Mouse (Mus musculus) sigmoid colon, adult 10 weeks (tissue): ENCODE data around the gene Selenof. TPM values are rescaled to one million over a fixed set of nuclear protein-coding genes. Genes with fewer than 3 reads are reported as not detected.

Experiments used
- polyA plus RNA-seq: library from polyadenylated mRNA; stranded (reverse); fragments of 350-450 nt; fragmentation: Illumina TruSeq; extraction: RNeasy Lipid Tissue Mini Kit (QIAGEN cat#74804); gene quantifications from one replicate; pipeline ENCODE4 v1.2.3, GENCODE M21; 2014; ENCODE audit warnings: low read depth, low replicate concordance

Gene Selenof
- polyA plus RNA-seq: 1,155 TPM

DNA sequence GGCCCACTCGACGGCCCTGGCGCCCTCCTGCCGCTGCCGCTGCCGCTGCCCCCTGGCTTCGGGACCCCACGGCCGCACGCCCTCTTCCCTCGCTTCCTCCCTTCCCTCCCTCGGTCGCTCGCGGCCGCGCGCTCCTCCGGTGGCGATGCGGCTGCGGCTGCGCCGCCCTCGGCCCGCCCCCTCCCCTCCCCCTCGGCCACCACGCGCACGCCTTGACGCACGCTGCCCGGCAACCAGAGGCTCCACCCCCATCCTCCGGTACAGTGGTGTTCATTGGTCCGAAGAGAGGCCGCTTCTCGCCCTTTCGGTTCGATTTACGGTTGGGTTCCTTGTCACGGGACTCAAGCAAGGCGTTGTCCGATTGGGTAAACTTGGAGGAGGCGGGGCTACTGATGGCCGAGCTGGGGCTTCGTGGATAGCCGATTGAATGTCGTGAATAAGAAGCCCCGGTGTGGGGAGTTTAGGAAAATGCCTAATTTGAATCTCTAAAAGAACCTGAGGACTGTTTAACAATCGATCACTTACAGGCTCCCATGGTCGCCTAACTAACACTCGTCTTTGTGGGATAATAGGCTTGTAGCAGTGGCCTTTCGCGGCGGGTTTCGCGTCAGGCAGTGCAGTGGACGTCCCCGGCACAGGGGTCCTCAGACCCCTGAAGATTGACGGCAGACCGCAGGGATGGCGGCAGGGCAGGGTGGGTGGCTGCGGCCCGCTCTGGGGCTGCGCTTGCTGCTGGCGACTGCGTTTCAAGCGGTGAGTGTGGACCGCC lies at the start of gene Selenof, which contains the start of gene Hs2st1:
Gene Selenof (plus strand): TSS at position 258 of the 769 bp plus-strand sequence.
Gene Hs2st1 (minus strand): TSS at position 135 of the 769 bp plus-strand sequence.

Other genes with a start within 250 kb of the Selenof start
- gene Hs2st1, start 123 bp upstream of the Selenof start, polyA plus RNA-seq: 24.9 TPM
- gene Sh3glb1, start 150.0 kb downstream of the Selenof start, polyA plus RNA-seq: 344 TPM
- 14.6 TPM for gene Clca3a1, start 190.7 kb downstream of the Selenof start, polyA plus RNA-seq
- 19.8 TPM for gene Clca3a2, start 249.2 kb downstream of the Selenof start, polyA plus RNA-seq